In genomic region chr16:20802724-20803123, GRCm38 (mm10) we compare ENCODE assay signal across 24 mouse cellular contexts.
DNase-seq lines count a peak whose midpoint lies in the region; ATAC-seq and TF ChIP-seq lines count a peak whose summit lies in the region.
"Had no signal": no experiment of that assay in that cellular context is flagged by ENCODE, and none has a peak within 500 bp of the region (broad histone marks: within the 10 kb centered on the region; RNA-seq: fewer than 3 reads in every experiment).

No protein-coding gene starts in this region.

- no peak for DNase-seq in heart, postnatal 10 days
- no peak for DNase-seq in lung, postnatal 36 days
- DNase-seq in MEL (ENCODE audit: low read depth, low spot score): peak; percentile 57
- no peak for DNase-seq in hindbrain, postnatal 0 days (ENCODE audit: low spot score)
- DNase-seq: adrenal gland, postnatal 14 days; cerebellum, adult 11 months; cerebellum, adult 9-10 months; cerebellum, postnatal 36 days; heart, adult 2 months; kidney, adult 18-20 months; kidney, postnatal 25 days; liver, embryonic 13.5 days; right cerebral cortex, postnatal 4 days had no signal

- no peak for TF ChIP-seq POLR2A in MEL (IDR thresholded peaks at IDR 0.05; ENCODE audit: control insufficient read depth in 1 of 2, insufficient read depth in 1 of 2, low read depth in 1 of 2, low read length in 2 of 2, poor library complexity in 1 of 2)

- H3K4me1 ChIP-seq in heart, embryonic 15.5 days (replicated peaks): peaks cover 20% of the 10 kb centered on the region
- H3K4me1 ChIP-seq in lung, embryonic 16.5 days (replicated peaks; ENCODE audit: control insufficient read depth, insufficient read depth, low read length): peaks cover 17% of the 10 kb centered on the region
- peaks cover 15 to 43% of the 10 kb centered on the region in 2 experiments for H3K4me1 ChIP-seq in MEL (ENCODE audit: control insufficient read depth in 1 of 2, insufficient read depth in 2 of 2, low read length in 2 of 2)
- 0 out of 2 replicates have a peak, but pooled peaks cover 4% of the 10 kb centered on the region for H3K4me1 ChIP-seq in hindbrain, postnatal 0 days (ENCODE audit: insufficient read depth, low read length)

- no peak overlapping the region for H3K4me3 ChIP-seq in heart, embryonic 15.5 days
- no peak overlapping the region for H3K4me3 ChIP-seq in lung, embryonic 16.5 days (ENCODE audit: low read length)
- peak overlapping the region; percentile 20 to 34 for H3K4me3 ChIP-seq in MEL (ENCODE audit: control insufficient read depth in 1 of 2, insufficient read depth in 1 of 2, low read depth in 2 of 2, low read length in 2 of 2)
- no peak overlapping the region for H3K4me3 ChIP-seq in hindbrain, postnatal 0 days (ENCODE audit: low read length)
- H3K4me3 ChIP-seq: embryonic facial prominence, embryonic 12.5 days; forebrain, embryonic 10.5 days; forebrain, embryonic 15.5 days; heart, adult 2 months; heart, embryonic 12.5 days; hindbrain, embryonic 10.5 days; kidney, embryonic 15.5 days; liver, embryonic 13.5 days; midbrain, embryonic 12.5 days had no signal

- H3K9me3 ChIP-seq in heart, embryonic 15.5 days (replicated peaks): no peaks in the 10 kb centered on the region
- H3K9me3 ChIP-seq in lung, embryonic 16.5 days (ENCODE audit: control insufficient read depth, low read length): no peaks in the 10 kb centered on the region
- no peaks in the 10 kb centered on the region for H3K9me3 ChIP-seq in MEL (replicated peaks; ENCODE audit: insufficient read depth, low read length)
- no peaks in the 10 kb centered on the region for H3K9me3 ChIP-seq in hindbrain, postnatal 0 days (ENCODE audit: low read length)
- H3K9me3 ChIP-seq: embryonic facial prominence, embryonic 12.5 days; forebrain, embryonic 10.5 days; forebrain, embryonic 15.5 days; heart, embryonic 12.5 days; hindbrain, embryonic 10.5 days; kidney, embryonic 15.5 days; liver, embryonic 13.5 days; midbrain, embryonic 12.5 days had no signal

- TF ChIP-seq CTCF in MEL (IDR thresholded peaks at IDR 0.05 in 2 of 3, conservative IDR thresholded peaks at IDR 0.05 in 1 of 3; ENCODE audit: control insufficient read depth in 1 of 3, insufficient read depth in 1 of 3, low read depth in 2 of 3, low read length in 3 of 3, poor library complexity in 1 of 3, severe bottlenecking in 1 of 3): no peak
- no peak for TF ChIP-seq CTCF in hindbrain, postnatal 0 days (IDR thresholded peaks at IDR 0.05; ENCODE audit: low read depth)

- no peak for ATAC-seq in heart, embryonic 15.5 days (replicated peaks; ENCODE audit: insufficient number of reproducible peaks, insufficient read depth, low FRiP score, low read depth)
- ATAC-seq in lung, embryonic 16.5 days (ENCODE audit: low read depth): no peak
- peak; percentile 35 for ATAC-seq in megakaryocyte progenitor cell, adult 5-6 weeks (replicated peaks; ENCODE audit: poor library complexity)
- no peak for ATAC-seq in hindbrain, postnatal 0 days
- ATAC-seq: forebrain, embryonic 15.5 days; hindbrain, embryonic 16.5 days had no signal

- WGBS in heart, embryonic 15.5 days: 50% methylated on average over 6 of the region's 6 CpGs
- 56% methylated on average over 6 of the region's 6 CpGs for WGBS in lung, embryonic 16.5 days
- WGBS in hindbrain, postnatal 0 days: 84% methylated on average over 6 of the region's 6 CpGs

- no peak for TF ChIP-seq RAD21 in MEL (IDR thresholded peaks at IDR 0.05; ENCODE audit: low read depth, low read length)

- H3K27ac ChIP-seq in heart, embryonic 15.5 days: peak overlapping the region; percentile 21; the same call in 1 of the 2 replicates
- H3K27ac ChIP-seq in lung, embryonic 16.5 days (ENCODE audit: low read length): peak overlapping the region; percentile 60
- H3K27ac ChIP-seq in MEL (ENCODE audit: control insufficient read depth, low read depth, low read length): no peak overlapping the region
- H3K27ac ChIP-seq in hindbrain, postnatal 0 days: no peak overlapping the region
- H3K27ac ChIP-seq: embryonic facial prominence, embryonic 12.5 days; forebrain, embryonic 10.5 days; forebrain, embryonic 15.5 days; heart, adult 2 months; kidney, embryonic 15.5 days; liver, embryonic 13.5 days; midbrain, embryonic 12.5 days had no signal

- H3K4me2 ChIP-seq in heart, embryonic 15.5 days: no peak overlapping the region
- H3K4me2 ChIP-seq in lung, embryonic 16.5 days (ENCODE audit: low read depth, low read length): no peak overlapping the region
- no peak overlapping the region for H3K4me2 ChIP-seq in hindbrain, postnatal 0 days (ENCODE audit: low read depth, low read length)
- H3K4me2 ChIP-seq: embryonic facial prominence, embryonic 12.5 days; forebrain, embryonic 15.5 days; heart, embryonic 12.5 days; kidney, embryonic 15.5 days; liver, embryonic 13.5 days; midbrain, embryonic 12.5 days had no signal

- no peaks in the 10 kb centered on the region for H3K79me2 ChIP-seq in MEL (ENCODE audit: control insufficient read depth, insufficient read depth, low read length, poor library complexity)

- no peaks in the 10 kb centered on the region for H3K36me3 ChIP-seq in heart, embryonic 15.5 days
- no peaks in the 10 kb centered on the region for H3K36me3 ChIP-seq in lung, embryonic 16.5 days (ENCODE audit: control insufficient read depth, insufficient read depth, low read length)
- peaks cover 0 to 30% of the 10 kb centered on the region in 2 experiments; a peak in 2 of 4 replicates for H3K36me3 ChIP-seq in MEL (ENCODE audit: control insufficient read depth in 1 of 2, insufficient read depth in 2 of 2, low read length in 2 of 2)
- no peaks in the 10 kb centered on the region for H3K36me3 ChIP-seq in hindbrain, postnatal 0 days (ENCODE audit: insufficient read depth, low read length)
- H3K36me3 ChIP-seq: embryonic facial prominence, embryonic 12.5 days; forebrain, embryonic 10.5 days; forebrain, embryonic 15.5 days; heart, embryonic 12.5 days; hindbrain, embryonic 10.5 days; kidney, embryonic 15.5 days; liver, embryonic 13.5 days; midbrain, embryonic 12.5 days had no signal

- intact Hi-C loops in heart, postnatal 10 days (cut with DNase I): loop anchor here (1.0 to 10.0 kb wide), 3 partner anchors 275 to 592 kb away; no protein-coding TSS in a partner anchor

- TF ChIP-seq EP300 in MEL (IDR thresholded peaks at IDR 0.05; ENCODE audit: low read depth in 1 of 2, low read length in 2 of 2): 0 out of 4 replicates have a peak, but pooled peaks of 1 of the 2 experiments have one; percentile 16

- H3K27me3 ChIP-seq in heart, embryonic 15.5 days: no peaks in the 10 kb centered on the region; the same call in 1 of the 2 replicates
- no peaks in the 10 kb centered on the region for H3K27me3 ChIP-seq in lung, embryonic 16.5 days (ENCODE audit: control insufficient read depth, insufficient read depth, low read depth, low read length)
- H3K27me3 ChIP-seq in MEL (ENCODE audit: control insufficient read depth in 1 of 2, insufficient read depth in 2 of 2, low read length in 2 of 2): no peaks in the 10 kb centered on the region; a peak in 2 of 4 replicates
- H3K27me3 ChIP-seq in hindbrain, postnatal 0 days (ENCODE audit: insufficient read depth, low read length): no peaks in the 10 kb centered on the region
- H3K27me3 ChIP-seq: embryonic facial prominence, embryonic 12.5 days; forebrain, embryonic 15.5 days; heart, embryonic 12.5 days; kidney, embryonic 15.5 days; liver, embryonic 13.5 days; midbrain, embryonic 12.5 days had no signal

- no peak overlapping the region for H3K9ac ChIP-seq in heart, embryonic 15.5 days
- H3K9ac ChIP-seq in lung, embryonic 16.5 days (ENCODE audit: low read length): no peak overlapping the region
- peak overlapping the region; percentile 38; the same call in 1 of the 2 replicates for H3K9ac ChIP-seq in MEL (ENCODE audit: control insufficient read depth, low read depth, low read length, poor library complexity, severe bottlenecking)
- H3K9ac ChIP-seq in hindbrain, postnatal 0 days (replicated peaks; ENCODE audit: low read length): no peak overlapping the region
- H3K9ac ChIP-seq: embryonic facial prominence, embryonic 12.5 days; forebrain, embryonic 15.5 days; heart, embryonic 12.5 days; kidney, embryonic 15.5 days; liver, embryonic 13.5 days; midbrain, embryonic 12.5 days had no signal

TF ChIP-seq in MEL, 35 proteins besides CTCF, POLR2A, EP300 and RAD21:
- TF ChIP-seq MAZ (IDR thresholded peaks at IDR 0.05; ENCODE audit: low read depth, low read length): no peak
- peak; percentile 80 for TF ChIP-seq GATA1 (IDR thresholded peaks at IDR 0.05; ENCODE audit: low read depth, low read length)
- peak; percentile 53; the same call in 1 of the 2 replicates for TF ChIP-seq ETS1 (IDR thresholded peaks at IDR 0.05; ENCODE audit: low read depth, low read length)
- TF ChIP-seq KAT2A (conservative IDR thresholded peaks at IDR 0.05; ENCODE audit: low read depth, low read length): no peak
- no peak for TF ChIP-seq ZKSCAN1 (IDR thresholded peaks at IDR 0.05; ENCODE audit: low read depth, low read length)
- TF ChIP-seq MYC (IDR thresholded peaks at IDR 0.05; ENCODE audit: low read depth, low read length): no peak
- peak; percentile 19; the same call in 1 of the 2 replicates for TF ChIP-seq RCOR1 (IDR thresholded peaks at IDR 0.05; ENCODE audit: low read depth, low read length)
- no peak for TF ChIP-seq POLR2AphosphoS5 (IDR thresholded peaks at IDR 0.05; ENCODE audit: borderline replicate concordance, low read depth, low read length)
- no peak for TF ChIP-seq ZMIZ1 (IDR thresholded peaks at IDR 0.05; ENCODE audit: low read depth, low read length)
- 0 out of 2 replicates have a peak, but pooled peaks have one; percentile 22 for TF ChIP-seq TCF12 (IDR thresholded peaks at IDR 0.05; ENCODE audit: low read depth, low read length)
TF ChIP-seq in MEL: peak in this region for 4.

Comparison
In these comparisons a context has a peak if more than half of its experiments do, and no peak if none do; other contexts are left out.
1. H3K27ac ChIP-seq: peak in heart, embryonic 15.5 days (single experiment) and lung, embryonic 16.5 days (single experiment); none in MEL (single experiment) and hindbrain, postnatal 0 days (single experiment).
2. H3K4me3 ChIP-seq: peak in MEL (2 of 2); none in heart, embryonic 15.5 days (single experiment), lung, embryonic 16.5 days (single experiment) and hindbrain, postnatal 0 days (single experiment).